Mouse (Mus musculus) heart, postnatal 0 days (tissue): ENCODE data around the gene Dpp6. TPM values are rescaled to one million over a fixed set of nuclear protein-coding genes. Genes with fewer than 3 reads are reported as not detected.

ENCODE experiments used
- ATAC-seq: fragments of 200-750 bp; cut with Nextera tagmentation; 2 replicates; pipeline ENCODE4 v1.8.0; 2017; ENCODE audit warnings: low read depth, moderate number of reproducible peaks, moderate library complexity; ENCODE audit not compliant: insufficient read depth
- DNase-seq: peaks from one replicate; pipeline ENCODE4 v3.0.0-alpha.2; 2016; ENCODE audit warnings: low spot score
- H3K27ac ChIP-seq: fragments of 300-500 bp; sonication (generic); 2 replicates; pipeline ENCODE4 v1.5.1; 2014; ENCODE audit warnings: low read depth, mild to moderate bottlenecking
- H3K27me3 ChIP-seq: fragments of 300-500 bp; sonication (generic); 2 replicates; pipeline ENCODE4 v1.6.1; 2014; ENCODE audit warnings: low read length, mixed read lengths; ENCODE audit not compliant: control insufficient read depth, insufficient read depth
- H3K36me3 ChIP-seq: fragments of 300-500 bp; sonication (generic); replicated peaks from 2 replicates; pipeline ENCODE4 v1.6.1; 2014; ENCODE audit warnings: low read length, mixed read lengths; ENCODE audit not compliant: control insufficient read depth, insufficient read depth
- H3K4me1 ChIP-seq: fragments of 300-500 bp; sonication (generic); 2 replicates; pipeline ENCODE4 v1.6.1; 2014; ENCODE audit warnings: antibody characterized with exemption; ENCODE audit not compliant: control insufficient read depth, insufficient read depth
- H3K4me2 ChIP-seq: fragments of 300-500 bp; sonication (generic); 2 replicates; pipeline ENCODE4 v1.6.1; 2014; ENCODE audit warnings: low read depth, mild to moderate bottlenecking, low read length, moderate library complexity
- H3K4me3 ChIP-seq: fragments of 300-500 bp; sonication (generic); 2 replicates; pipeline ENCODE4 v1.5.1; 2014; ENCODE audit warnings: low read depth, low read length
- H3K9ac ChIP-seq: fragments of 300-500 bp; sonication (generic); replicated peaks from 2 replicates; pipeline ENCODE4 v1.6.1; 2014; ENCODE audit warnings: low read depth, low read length, mixed read lengths
- H3K9me3 ChIP-seq: fragments of 300-500 bp; sonication (generic); replicated peaks from 2 replicates; pipeline ENCODE4 v1.6.1; 2016; ENCODE audit warnings: low read length; ENCODE audit not compliant: control insufficient read depth
- CTCF ChIP-seq: IDR thresholded peaks from 2 replicates; pipeline ENCODE4 v1.5.1; 2016; ENCODE audit warnings: antibody characterized with exemption, control low read depth, low read depth
- EP300 ChIP-seq: IDR thresholded peaks from 2 replicates; pipeline ENCODE4 v1.6.1; 2016; ENCODE audit warnings: antibody characterized with exemption, low read depth
- WGBS: fragments of 180-500 bp; shearing (Covaris S2); extraction: QIAGEN DNeasy Blood & Tissue Kit; methylation state at CpG from one replicate; pipeline ENCODE4 v1.1.7; 2014; 5-methylcytosine and 5-hydroxymethylcytosine counted together
- polyA plus RNA-seq: library from polyadenylated mRNA; unstranded; fragments of >200 nt; fragmentation: Nextera tagmentation; extraction: Ambion mirVana; gene quantifications from 2 replicates; pipeline ENCODE4 v1.2.1, GENCODE M21; 2015
- total RNA-seq: library from RNA; depleted of rRNA; stranded (reverse); fragments of >200 nt; gene quantifications from 2 replicates; pipeline ENCODE4 v1.2.3, GENCODE M21; 2014; ENCODE audit warnings: low replicate concordance

Dpp6 gene
- total and polyA plus RNA-seq, 2 experiments from 2014 or later = 0.05 TPM; not detected in 1

DNA sequence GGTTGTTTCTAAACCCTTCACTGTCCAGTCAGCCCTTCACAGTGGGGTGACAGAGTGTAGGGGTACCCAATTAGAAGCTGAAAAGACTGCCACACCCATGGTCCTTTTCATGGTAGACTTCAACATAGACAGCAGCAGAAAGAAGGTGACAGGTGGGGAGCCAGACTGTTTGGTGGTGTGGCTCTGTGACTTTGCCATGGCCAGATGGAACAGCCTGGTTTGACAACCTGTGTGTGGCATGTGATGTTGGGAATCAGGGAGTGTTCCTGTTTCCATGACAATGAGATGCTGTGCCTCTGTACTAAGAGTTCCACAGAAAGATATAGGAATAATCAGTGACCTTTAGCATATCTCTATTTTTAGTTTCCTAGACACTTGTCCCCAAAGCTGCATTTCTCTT lies 386.1 kb downstream of the Dpp6 start:
- DNase-seq = no peak
- Histone ChIP-seq H3K9me3 (no peaks in the 10 kb centered on the region), H3K4me2 (no peak overlapping the region), H3K4me1 (no peaks in the 10 kb centered on the region), H3K27me3 (no peaks in the 10 kb centered on the region), H3K36me3 (no peaks in the 10 kb centered on the region), H3K4me3 (no peak overlapping the region), H3K9ac (no peak overlapping the region), H3K27ac (no peak overlapping the region)
- no peak for ATAC-seq
- TF ChIP-seq EP300 (no peak), CTCF (no peak)

DNA sequence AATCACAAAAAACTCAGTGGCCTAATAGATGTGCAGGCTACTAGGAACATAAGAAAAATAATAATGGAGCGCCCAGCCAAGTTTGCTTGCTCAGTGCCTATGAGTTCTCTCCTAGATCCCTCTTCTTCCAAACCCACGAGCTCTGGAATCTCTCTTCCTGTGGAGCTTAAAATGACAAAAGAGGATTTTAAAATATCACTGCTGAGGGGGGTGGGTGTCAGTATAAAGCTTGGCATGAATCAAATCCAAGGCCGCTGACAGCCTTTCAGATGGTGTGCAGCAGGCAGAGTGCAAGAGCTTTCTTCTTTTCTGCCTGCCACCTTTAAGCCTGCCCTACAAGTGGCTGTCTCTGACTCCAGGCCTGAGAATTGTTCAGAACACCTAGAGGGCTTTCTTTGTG lies 387.7 kb downstream of the Dpp6 start:
- ATAC-seq (no peak), DNase-seq (no peak)
- 44% methylated on average over 3 of the region's 3 CpGs for WGBS
- no peak for TF ChIP-seq CTCF
- TF ChIP-seq EP300 = no peak
- Histone ChIP-seq H3K27ac (no peak overlapping the region), H3K9ac (no peak overlapping the region), H3K4me2 (no peak overlapping the region), H3K36me3 (no peaks in the 10 kb centered on the region), H3K4me1 (no peaks in the 10 kb centered on the region), H3K9me3 (no peaks in the 10 kb centered on the region), H3K27me3 (no peaks in the 10 kb centered on the region), H3K4me3 (no peak overlapping the region)

- ATAC-seq = no peak
- H3K4me2 ChIP-seq = no peak overlapping the region
- no peak overlapping the region for H3K4me3 ChIP-seq
- H3K36me3 ChIP-seq = no peaks in the 10 kb centered on the region
- no peak overlapping the region for H3K9ac ChIP-seq
- H3K27ac ChIP-seq = no peak overlapping the region
- no peaks in the 10 kb centered on the region for H3K4me1 ChIP-seq
- H3K27me3 ChIP-seq = no peaks in the 10 kb centered on the region
- no peak for TF ChIP-seq EP300
- no peak for TF ChIP-seq CTCF
- H3K9me3 ChIP-seq = no peaks in the 10 kb centered on the region
- no peak for DNase-seq
- 59% methylated on average over 2 of the region's 2 CpGs for WGBS
Observed at GRCm38 (mm10) chr5:27205754-27206153, 388.8 kb downstream of the Dpp6 start.

GRCm38 (mm10) chr5:27206213-27206612 lies 389.2 kb downstream of the Dpp6 start:
- Histone ChIP-seq H3K27me3 (no peaks in the 10 kb centered on the region), H3K9me3 (no peaks in the 10 kb centered on the region), H3K27ac (no peak overlapping the region), H3K36me3 (no peaks in the 10 kb centered on the region), H3K4me2 (no peak overlapping the region), H3K9ac (no peak overlapping the region), H3K4me1 (no peaks in the 10 kb centered on the region), H3K4me3 (no peak overlapping the region)
- DNase-seq (no peak), ATAC-seq (no peak)
- TF ChIP-seq CTCF (no peak), EP300 (no peak)
- WGBS = 75% methylated on average over 7 of the region's 7 CpGs

DNA sequence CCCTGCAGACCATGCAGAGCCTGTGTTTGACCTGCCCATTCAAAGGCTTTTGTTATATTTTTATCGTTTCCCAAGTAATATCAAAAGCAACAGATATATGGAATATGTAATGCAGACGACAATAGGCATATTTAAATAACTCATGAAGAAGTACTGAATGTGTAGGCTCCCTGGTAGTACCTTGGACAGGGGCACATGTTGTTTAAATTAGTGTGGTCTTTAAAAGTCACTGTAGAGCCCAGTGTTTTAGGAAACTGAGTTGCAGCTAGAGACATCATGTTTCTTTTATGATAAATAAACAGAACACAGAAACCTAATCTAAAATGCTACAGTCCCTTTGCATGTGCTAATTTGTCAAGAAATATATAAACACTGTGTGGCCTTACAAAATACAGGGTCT lies 403.1 kb downstream of the Dpp6 start:
- TF ChIP-seq EP300 = no peak
- H3K27me3 ChIP-seq = no peaks in the 10 kb centered on the region
- no peak for ATAC-seq
- no peak overlapping the region for H3K9ac ChIP-seq
- H3K4me1 ChIP-seq = no peaks in the 10 kb centered on the region
- H3K9me3 ChIP-seq = no peaks in the 10 kb centered on the region
- no peak overlapping the region for H3K4me2 ChIP-seq
- WGBS = 61% methylated on average over 2 of the region's 2 CpGs
- no peak overlapping the region for H3K27ac ChIP-seq
- no peak for DNase-seq
- H3K36me3 ChIP-seq = no peaks in the 10 kb centered on the region
- no peak overlapping the region for H3K4me3 ChIP-seq

GRCm38 (mm10) chr5:27242078-27242477 lies 425.1 kb downstream of the Dpp6 start:
- Histone ChIP-seq H3K9ac (no peak overlapping the region), H3K4me3 (no peak overlapping the region), H3K4me2 (no peak overlapping the region), H3K9me3 (no peaks in the 10 kb centered on the region), H3K27ac (no peak overlapping the region), H3K4me1 (no peaks in the 10 kb centered on the region), H3K27me3 (no peaks in the 10 kb centered on the region), H3K36me3 (no peaks in the 10 kb centered on the region)
- no peak for TF ChIP-seq CTCF
- TF ChIP-seq EP300 = no peak
- ATAC-seq (no peak), DNase-seq (no peak)
- WGBS = 81% methylated on average over 3 of the region's 3 CpGs
